Mouse (Mus musculus) layer of hippocampus, postnatal 25 days (tissue): ENCODE measurements around the gene Gm3880. TPM values are rescaled to one million over a fixed set of nuclear protein-coding genes. Genes with fewer than 3 reads are reported as not detected.
"Not testable (repeated sequence)": the region's sequence is repeated elsewhere in the genome, so short reads cannot be mapped to it uniquely, and the experiment has no call there.

ENCODE experiments used
- DNase-seq, 2 experiments: peaks; one replicate each; pipeline ENCODE4 v3.0.0; 2022; ENCODE audit warnings: mixed read lengths in 2 of 2, low spot score in 1 of 2; ENCODE audit errors: extremely low spot score in 1 of 2
- total RNA-seq, 2 experiments: library from RNA; stranded (reverse); gene quantifications; 2 replicates each; pipeline ENCODE4 v1.2.3; 2021

The Gm3880 gene
- not detected for total RNA-seq

GRCm38 (mm10) chrX:102686872-102687271 lies at the start of gene Gm3880:
Gm3880 (minus strand) TSS chrX:102686972.
- not testable (repeated sequence) for DNase-seq

GRCm38 (mm10) chrX:102724226-102724625 lies 37.5 kb upstream of the Gm3880 start:
- not testable (repeated sequence) for DNase-seq

- not testable (repeated sequence) for DNase-seq
These were observed 20.8 kb upstream of the Gm3880 start, which contains the start of the genes Gm9112 and Dmrtc1b for GRCm38 (mm10) chrX:102707535-102707934. Gm9112 (minus strand) TSS chrX:102707635. Dmrtc1b (plus strand) TSS chrX:102707865.

GRCm38 (mm10) chrX:102700636-102701035 lies 13.9 kb upstream of the Gm3880 start:
- not testable (repeated sequence) for DNase-seq

- peak; percentile 20 to 38 for DNase-seq
These were observed 2.5 kb upstream of the Gm3880 start for GRCm38 (mm10) chrX:102689252-102689651.

GRCm38 (mm10) chrX:102684706-102685105 lies 2.1 kb downstream of the Gm3880 start:
- DNase-seq = not testable (repeated sequence)

GRCm38 (mm10) chrX:102666641-102667040 lies 20.1 kb downstream of the Gm3880 start:
- DNase-seq = no peak

GRCm38 (mm10) chrX:102660712-102661111 lies 26.1 kb downstream of the Gm3880 start:
- peak in 1 of 2 experiments; percentile 17 for DNase-seq

GRCm38 (mm10) chrX:102645691-102646090 lies 41.1 kb downstream of the Gm3880 start:
- no peak for DNase-seq

GRCm38 (mm10) chrX:102645146-102645545 lies 41.6 kb downstream of the Gm3880 start:
- no peak for DNase-seq

- peak in 1 of 2 experiments; percentile 7 for DNase-seq
These were observed 42.2 kb downstream of the Gm3880 start for GRCm38 (mm10) chrX:102644573-102644951.

- DNase-seq = peak; percentile 23 to 53
These were observed 42.8 kb downstream of the Gm3880 start, which contains the start of gene Phka1 for GRCm38 (mm10) chrX:102643823-102644572. Phka1 (minus strand) TSS chrX:102644246.

Other genes with a start within 250 kb of the Gm3880 start
- gene Hdac8, start 181.6 kb downstream of the Gm3880 start, total RNA-seq = 10 to 100 TPM; 17.1 to 18.4 TPM
- 10 to 100 TPM; 23.9 to 24.3 TPM for gene Phka1, start 42.7 kb downstream of the Gm3880 start, total RNA-seq
- not detected for gene Gm9112, start 20.7 kb upstream of the Gm3880 start, total RNA-seq
- gene Dmrtc1b, start 20.9 kb upstream of the Gm3880 start, total RNA-seq = not detected
- not detected for gene Dmrtc1c1, start 116.0 kb upstream of the Gm3880 start, total RNA-seq
- gene Dmrtc1c2, start 167.6 kb upstream of the Gm3880 start, total RNA-seq = not detected
- gene 1700031F05Rik, start 181.0 kb upstream of the Gm3880 start, total RNA-seq = not detected
- 1 to 10 TPM; 4.5 to 4.8 TPM for gene Dmrtc1a, start 221.7 kb upstream of the Gm3880 start, total RNA-seq
- not detected for gene 1700011M02Rik, start 221.9 kb upstream of the Gm3880 start, total RNA-seq
- gene 1700018G05Rik, start 241.4 kb upstream of the Gm3880 start, total RNA-seq = not detected